Mouse (Mus musculus): ENCODE data around the gene Slc2a13. TPM values are rescaled to one million over a fixed set of nuclear protein-coding genes. Genes with fewer than 3 reads are reported as not detected.

Gene Slc2a13
- polyA plus RNA-seq, 1 experiment from 2014 or later, result 0.44 TPM

DNA sequence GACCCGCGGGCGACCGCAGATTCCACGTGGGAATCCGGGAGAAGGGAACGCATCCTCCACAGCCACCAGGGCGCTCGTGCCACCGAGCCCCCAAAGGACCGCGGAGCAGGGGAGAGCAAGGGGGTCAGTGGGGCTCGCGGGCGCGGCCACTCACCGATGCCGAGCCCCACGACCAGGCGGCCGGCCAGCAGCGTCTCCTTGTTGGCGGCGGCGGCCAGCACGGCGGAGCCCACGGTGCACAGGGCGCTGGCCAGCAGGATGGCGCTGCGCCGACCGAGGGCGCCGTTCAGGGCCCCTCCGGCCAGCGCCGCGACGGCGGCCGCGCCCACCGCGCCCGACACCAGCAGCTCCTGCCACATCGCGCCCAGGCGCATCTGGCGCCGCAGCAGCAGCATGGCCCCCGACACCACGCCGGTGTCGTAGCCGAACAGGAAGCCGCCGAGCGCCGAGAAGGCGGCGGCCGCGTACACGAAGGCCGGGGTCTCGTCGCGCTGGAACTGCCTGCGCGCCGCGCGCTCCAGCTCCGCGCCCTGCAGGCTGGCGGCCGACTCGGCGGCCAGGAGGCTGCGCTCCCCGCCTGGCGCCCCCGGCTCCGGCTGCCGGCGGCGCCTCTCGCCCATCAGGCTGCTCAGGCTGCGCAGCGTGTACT, 516 bp downstream of the Slc2a13 start:
- H3K36me3 ChIP-seq (ENCODE audit: control insufficient read depth, insufficient read depth, low read length), result no peaks in the 10 kb centered on the region
- WGBS, result 1% methylated on average over 73 of the region's 91 CpGs

DNA sequence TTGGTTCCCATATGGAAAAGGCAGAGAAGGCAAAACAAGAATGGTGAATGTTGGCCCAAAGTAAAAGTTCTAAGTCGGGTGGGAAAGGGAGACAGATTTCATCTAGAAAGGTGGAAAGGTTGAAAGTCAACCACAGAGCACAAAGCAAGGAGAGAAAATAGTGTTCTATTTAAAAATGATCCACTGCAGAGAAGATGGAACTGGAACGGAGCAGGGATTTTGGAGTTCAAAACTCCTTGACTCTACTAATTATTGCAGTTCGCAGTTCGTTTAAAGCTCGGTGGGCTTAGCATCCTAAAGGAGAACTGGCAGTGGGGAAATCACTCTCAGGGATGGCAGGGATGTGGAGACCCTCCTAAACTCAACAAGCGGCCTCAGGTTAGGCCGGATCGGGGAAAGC, 1.1 kb downstream of the Slc2a13 start:
- 11% methylated on average over 8 of the region's 8 CpGs for WGBS
- no peak for DNase-seq (ENCODE audit: low spot score)
- Histone ChIP-seq H3K4me2 (peak overlapping the region; percentile 94), H3K4me3 (ENCODE audit: low read depth, low read length) (peak overlapping the region; percentile 63), H3K36me3 (ENCODE audit: control insufficient read depth, insufficient read depth, low read length) (no peaks in the 10 kb centered on the region), H3K9me3 (ENCODE audit: control insufficient read depth, low read length) (no peaks in the 10 kb centered on the region), H3K4me1 (replicated peaks; ENCODE audit: control insufficient read depth, insufficient read depth, low read length) (no peaks in the 10 kb centered on the region; the same call in 1 of the 2 replicates), H3K27me3 (replicated peaks; ENCODE audit: control insufficient read depth, insufficient read depth, low read length) (peaks cover 35% of the 10 kb centered on the region), H3K9ac (ENCODE audit: low read depth, low read length) (no peak overlapping the region), H3K27ac (ENCODE audit: low read depth, low read length) (no peak overlapping the region)
- no peak for ATAC-seq (replicated peaks; ENCODE audit: low FRiP score)

More for the DNA sequence above, 516 bp downstream of the Slc2a13 start:
- H3K4me2 ChIP-seq, result peak overlapping the region; percentile 94
- peak; percentile 70 for ATAC-seq (replicated peaks; ENCODE audit: low FRiP score)
- no peaks in the 10 kb centered on the region for H3K9me3 ChIP-seq (ENCODE audit: control insufficient read depth, low read length)
- H3K27ac ChIP-seq (ENCODE audit: low read depth, low read length), result no peak overlapping the region
- H3K27me3 ChIP-seq (replicated peaks; ENCODE audit: control insufficient read depth, insufficient read depth, low read length), result peaks cover 35% of the 10 kb centered on the region
- H3K4me3 ChIP-seq (ENCODE audit: low read depth, low read length), result peak overlapping the region; percentile 63
- peak overlapping the region; percentile 53 for H3K9ac ChIP-seq (ENCODE audit: low read depth, low read length)
- peak; percentile 44 for DNase-seq (ENCODE audit: low spot score)
- no peaks in the 10 kb centered on the region; the same call in 1 of the 2 replicates for H3K4me1 ChIP-seq (replicated peaks; ENCODE audit: control insufficient read depth, insufficient read depth, low read length)

DNA sequence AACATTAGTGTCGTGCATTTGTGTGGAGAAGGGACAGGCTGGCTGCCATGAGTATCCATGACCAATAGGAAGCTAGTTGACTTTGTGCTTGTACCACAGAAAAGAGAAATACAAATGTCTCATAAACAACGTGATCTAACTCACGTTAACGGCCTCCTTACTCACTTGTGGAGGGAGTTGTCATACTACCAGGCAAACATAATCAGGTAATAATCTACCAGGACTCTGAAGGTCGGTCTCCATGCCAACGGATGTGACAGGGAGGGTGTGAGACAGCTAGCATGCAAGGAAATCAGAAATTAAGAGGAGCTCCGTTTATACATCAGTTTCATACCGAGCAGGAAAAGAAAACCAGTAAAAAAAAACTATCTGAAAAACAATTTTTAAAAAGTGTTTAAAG, 6.3 kb downstream of the Slc2a13 start:
- DNase-seq (ENCODE audit: low spot score), result no peak
- WGBS, result 76% methylated on average over 8 of the region's 8 CpGs
- Histone ChIP-seq H3K9ac (ENCODE audit: low read depth, low read length) (no peak overlapping the region), H3K9me3 (ENCODE audit: control insufficient read depth, low read length) (no peaks in the 10 kb centered on the region), H3K4me1 (replicated peaks; ENCODE audit: control insufficient read depth, insufficient read depth, low read length) (no peaks in the 10 kb centered on the region; the same call in 1 of the 2 replicates), H3K27me3 (replicated peaks; ENCODE audit: control insufficient read depth, insufficient read depth, low read length) (peaks cover 16% of the 10 kb centered on the region), H3K27ac (ENCODE audit: low read depth, low read length) (no peak overlapping the region), H3K4me2 (no peak overlapping the region), H3K36me3 (ENCODE audit: control insufficient read depth, insufficient read depth, low read length) (no peaks in the 10 kb centered on the region), H3K4me3 (ENCODE audit: low read depth, low read length) (no peak overlapping the region)
- ATAC-seq (replicated peaks; ENCODE audit: low FRiP score), result no peak

DNA sequence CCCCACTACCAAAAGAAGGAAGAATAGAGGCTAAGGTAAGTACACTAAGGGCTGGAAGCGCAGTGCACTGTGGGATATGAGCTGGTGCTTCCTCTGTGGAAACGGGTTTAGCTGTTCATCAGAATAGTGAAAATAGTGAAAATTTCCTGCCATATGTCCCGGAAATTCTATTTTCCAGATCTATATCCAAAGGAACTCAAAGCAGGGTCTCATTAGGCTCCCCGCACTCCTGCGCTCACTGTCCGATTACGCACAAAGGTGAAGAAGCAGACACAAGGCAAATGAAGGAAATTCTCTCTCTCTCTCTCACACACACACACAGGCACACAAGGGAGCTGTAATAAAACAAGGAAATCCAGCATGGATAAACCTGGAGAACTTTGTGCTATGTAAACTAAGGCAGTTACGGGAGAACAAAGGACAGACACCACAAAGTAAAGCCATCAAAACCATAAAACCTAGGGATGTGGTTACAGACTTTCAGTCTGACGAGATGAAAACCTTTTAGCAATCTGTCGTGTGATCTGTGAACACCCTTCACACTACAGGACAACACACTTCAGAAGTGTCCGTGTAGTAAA, 7.9 kb downstream of the Slc2a13 start:
- WGBS, result 91% methylated on average over 11 of the region's 11 CpGs
- H3K9me3 ChIP-seq (ENCODE audit: control insufficient read depth, low read length), result no peaks in the 10 kb centered on the region

DNA sequence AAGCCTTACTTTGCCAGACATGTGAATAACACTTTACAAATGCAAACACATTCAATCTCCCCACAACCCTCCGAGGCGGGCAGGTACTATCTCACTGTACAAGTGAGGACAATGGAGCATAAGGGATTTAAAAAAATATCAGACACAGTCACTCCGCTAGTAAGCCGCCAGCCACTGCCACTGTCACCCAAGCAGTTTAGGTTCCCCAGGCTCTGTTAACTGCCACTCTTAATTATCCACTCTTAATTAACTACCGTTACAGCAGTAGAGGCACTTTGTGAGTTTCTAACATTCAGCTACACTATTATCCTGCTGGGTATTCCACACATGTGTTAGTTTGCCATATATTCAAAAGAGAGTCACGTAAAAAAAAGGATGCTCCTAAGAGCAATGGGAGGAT, 11.3 kb downstream of the Slc2a13 start:
- Histone ChIP-seq H3K9ac (ENCODE audit: low read depth, low read length) (no peak overlapping the region), H3K36me3 (ENCODE audit: control insufficient read depth, insufficient read depth, low read length) (no peaks in the 10 kb centered on the region), H3K27ac (ENCODE audit: low read depth, low read length) (no peak overlapping the region), H3K27me3 (replicated peaks; ENCODE audit: control insufficient read depth, insufficient read depth, low read length) (no peaks in the 10 kb centered on the region), H3K4me3 (ENCODE audit: low read depth, low read length) (no peak overlapping the region), H3K4me1 (replicated peaks; ENCODE audit: control insufficient read depth, insufficient read depth, low read length) (no peaks in the 10 kb centered on the region), H3K9me3 (ENCODE audit: control insufficient read depth, low read length) (no peaks in the 10 kb centered on the region), H3K4me2 (no peak overlapping the region)
- 90% methylated on average over 6 of the region's 6 CpGs for WGBS
- DNase-seq (ENCODE audit: low spot score) (no peak), ATAC-seq (replicated peaks; ENCODE audit: low FRiP score) (no peak)

More for the DNA sequence above, 7.9 kb downstream of the Slc2a13 start:
- no peak overlapping the region for H3K4me2 ChIP-seq
- no peak overlapping the region for H3K27ac ChIP-seq (ENCODE audit: low read depth, low read length)
- H3K4me3 ChIP-seq (ENCODE audit: low read depth, low read length), result no peak overlapping the region
- no peak overlapping the region for H3K9ac ChIP-seq (ENCODE audit: low read depth, low read length)
- H3K4me1 ChIP-seq (replicated peaks; ENCODE audit: control insufficient read depth, insufficient read depth, low read length), result no peaks in the 10 kb centered on the region
- DNase-seq (ENCODE audit: low spot score), result no peak
- H3K36me3 ChIP-seq (ENCODE audit: control insufficient read depth, insufficient read depth, low read length), result no peaks in the 10 kb centered on the region
- no peak for ATAC-seq (replicated peaks; ENCODE audit: low FRiP score)
- no peaks in the 10 kb centered on the region for H3K27me3 ChIP-seq (replicated peaks; ENCODE audit: control insufficient read depth, insufficient read depth, low read length)

DNA sequence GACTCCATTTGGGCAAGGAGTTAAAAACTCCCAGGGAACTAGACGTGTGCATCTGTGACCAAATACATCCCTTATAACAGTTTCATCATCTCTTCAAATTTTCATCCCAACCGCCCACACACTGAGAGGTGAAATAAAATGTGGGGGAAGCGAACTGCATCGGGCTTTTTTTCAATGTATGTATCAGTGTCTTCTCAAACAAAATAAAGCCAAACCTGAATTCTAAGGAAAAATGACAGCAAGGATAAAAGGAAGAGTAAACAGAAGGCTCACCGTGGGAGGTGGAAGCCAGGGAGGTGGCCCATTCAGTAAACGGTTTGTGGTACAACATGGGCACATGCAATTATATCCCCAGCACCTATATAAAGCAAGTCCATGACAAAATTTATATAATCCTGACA, 17.7 kb downstream of the Slc2a13 start:
- no peaks in the 10 kb centered on the region for H3K27me3 ChIP-seq (replicated peaks; ENCODE audit: control insufficient read depth, insufficient read depth, low read length)
- H3K27ac ChIP-seq (ENCODE audit: low read depth, low read length), result no peak overlapping the region
- no peak overlapping the region for H3K4me2 ChIP-seq
- no peaks in the 10 kb centered on the region for H3K9me3 ChIP-seq (ENCODE audit: control insufficient read depth, low read length)
- DNase-seq (ENCODE audit: low spot score), result no peak
- no peak overlapping the region for H3K4me3 ChIP-seq (ENCODE audit: low read depth, low read length)
- no peak for ATAC-seq (replicated peaks; ENCODE audit: low FRiP score)
- H3K9ac ChIP-seq (ENCODE audit: low read depth, low read length), result no peak overlapping the region
- no peaks in the 10 kb centered on the region for H3K4me1 ChIP-seq (replicated peaks; ENCODE audit: control insufficient read depth, insufficient read depth, low read length)
- WGBS, result 82% methylated on average over 6 of the region's 6 CpGs
- no peaks in the 10 kb centered on the region for H3K36me3 ChIP-seq (ENCODE audit: control insufficient read depth, insufficient read depth, low read length)

DNA sequence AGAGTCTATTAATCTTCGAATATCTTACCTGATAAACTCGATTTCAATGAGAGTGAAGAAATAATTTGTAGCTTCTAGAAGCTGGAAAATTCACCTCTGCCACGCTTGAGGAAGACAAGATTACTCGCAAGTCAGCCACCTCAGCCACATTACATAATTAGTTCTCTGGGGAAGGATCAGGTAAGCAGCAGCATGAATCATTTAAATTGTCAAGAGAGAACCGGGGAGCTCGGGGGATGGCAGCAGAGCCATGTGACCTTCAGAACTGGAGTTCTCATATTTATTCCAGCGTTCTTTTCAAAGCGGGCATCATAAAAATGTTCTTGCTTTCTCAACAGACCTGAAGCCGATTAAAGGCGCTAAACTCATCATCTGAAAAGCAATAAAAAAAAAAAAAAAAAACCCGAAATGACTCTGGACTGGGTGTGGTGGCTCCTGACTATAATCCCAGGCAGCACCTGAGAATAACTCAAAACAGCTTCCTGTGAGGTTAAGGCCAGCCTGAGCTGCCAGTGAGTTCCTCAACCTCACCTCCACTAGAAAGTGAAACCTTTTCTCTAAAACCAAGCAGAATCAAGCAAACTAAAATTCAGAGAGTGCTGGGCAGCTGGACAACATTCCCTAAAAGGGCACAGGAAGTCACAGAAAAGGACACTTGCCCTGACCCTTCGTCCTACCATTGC, 24.3 kb downstream of the Slc2a13 start:
- 70% methylated on average over 12 of the region's 12 CpGs for WGBS

DNA sequence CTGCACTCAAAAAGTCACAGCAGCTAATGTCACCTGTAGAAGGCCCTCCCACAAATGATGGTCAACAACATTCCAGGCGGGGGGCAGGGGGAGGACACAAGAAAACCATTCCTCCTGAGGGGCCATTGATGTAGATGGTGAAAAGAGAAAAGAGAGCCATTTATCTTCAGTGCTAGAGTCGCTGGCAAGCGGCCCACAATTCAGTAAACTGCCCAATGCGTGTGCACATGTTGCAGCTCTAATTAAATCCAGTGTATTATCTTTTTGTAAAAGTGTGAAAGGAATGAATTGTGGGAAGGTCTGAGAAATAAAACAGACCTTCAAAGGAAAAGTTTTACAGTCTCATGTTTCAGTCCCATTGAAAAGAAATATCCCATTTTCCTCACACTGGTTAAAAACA, 28.5 kb downstream of the Slc2a13 start:
- H3K27ac ChIP-seq (ENCODE audit: low read depth, low read length), result no peak overlapping the region
- H3K9ac ChIP-seq (ENCODE audit: low read depth, low read length), result no peak overlapping the region
- H3K4me1 ChIP-seq (replicated peaks; ENCODE audit: control insufficient read depth, insufficient read depth, low read length), result no peaks in the 10 kb centered on the region
- no peaks in the 10 kb centered on the region for H3K36me3 ChIP-seq (ENCODE audit: control insufficient read depth, insufficient read depth, low read length)
- WGBS, result 75% methylated on average over 4 of the region's 4 CpGs
- no peak overlapping the region for H3K4me2 ChIP-seq
- ATAC-seq (replicated peaks; ENCODE audit: low FRiP score) (no peak), DNase-seq (ENCODE audit: low spot score) (peak; percentile 1)
- no peaks in the 10 kb centered on the region for H3K9me3 ChIP-seq (ENCODE audit: control insufficient read depth, low read length)
- H3K4me3 ChIP-seq (ENCODE audit: low read depth, low read length), result no peak overlapping the region
- H3K27me3 ChIP-seq (replicated peaks; ENCODE audit: control insufficient read depth, insufficient read depth, low read length), result no peaks in the 10 kb centered on the region

More for the DNA sequence above, 24.3 kb downstream of the Slc2a13 start:
- H3K9me3 ChIP-seq (ENCODE audit: control insufficient read depth, low read length), result no peaks in the 10 kb centered on the region
- no peak overlapping the region for H3K4me2 ChIP-seq
- H3K27ac ChIP-seq (ENCODE audit: low read depth, low read length), result no peak overlapping the region
- H3K27me3 ChIP-seq (replicated peaks; ENCODE audit: control insufficient read depth, insufficient read depth, low read length), result no peaks in the 10 kb centered on the region
- DNase-seq (ENCODE audit: low spot score) (peak; percentile 15), ATAC-seq (replicated peaks; ENCODE audit: low FRiP score) (no peak)
- H3K4me1 ChIP-seq (replicated peaks; ENCODE audit: control insufficient read depth, insufficient read depth, low read length), result no peaks in the 10 kb centered on the region
- no peak overlapping the region for H3K9ac ChIP-seq (ENCODE audit: low read depth, low read length)
- no peak overlapping the region for H3K4me3 ChIP-seq (ENCODE audit: low read depth, low read length)
- no peaks in the 10 kb centered on the region for H3K36me3 ChIP-seq (ENCODE audit: control insufficient read depth, insufficient read depth, low read length)

All from liver, embryonic 11.5 days (tissue).